Comparison of ENCODE assay signal across 17 mouse cellular contexts in genomic region chr2:164788411-164788810, GRCm38 (mm10). TPM values are rescaled to one million over a fixed set of nuclear protein-coding genes. Genes with fewer than 3 reads are reported as not detected.
DNase-seq lines count a peak whose midpoint lies in the region; ATAC-seq and TF ChIP-seq lines count a peak whose summit lies in the region.
"Had no signal": no experiment of that assay in that cellular context is flagged by ENCODE, and none has a peak within 500 bp of the region (broad histone marks: within the 10 kb centered on the region; RNA-seq: fewer than 3 reads in every experiment).

No protein-coding gene starts in this region.

- peak; percentile 10 for DNase-seq in gastrocnemius, postnatal 25 days
- no peak for DNase-seq in gastrocnemius, adult 18-20 months (ENCODE audit: low spot score)
- no peak for DNase-seq in kidney, postnatal 0 days (ENCODE audit: low spot score)
- DNase-seq in kidney, adult 8-10 months = no peak
- DNase-seq in MN1 (ENCODE audit: low spot score) = peak; percentile 55
- no peak for DNase-seq in liver, embryonic 11.5 days (ENCODE audit: low spot score)
- no peak for DNase-seq in lung, postnatal 25 days (ENCODE audit: low spot score)
- no peak for DNase-seq in cerebellum, postnatal 10 days
- DNase-seq: B cell, adult 2 months; cerebellum, adult 2 months; kidney, adult 9 months; thymus, adult 2 months had no signal

- peaks cover 25% of the 10 kb centered on the region for H3K36me3 ChIP-seq in kidney, postnatal 0 days (ENCODE audit: insufficient read depth, low read length)
- H3K36me3 ChIP-seq in liver, embryonic 11.5 days (ENCODE audit: control insufficient read depth, insufficient read depth, low read length) = peaks cover 6% of the 10 kb centered on the region

- no peaks in the 10 kb centered on the region; the same call in 1 of the 2 replicates for H3K4me1 ChIP-seq in kidney, postnatal 0 days (replicated peaks; ENCODE audit: insufficient read depth, low read length)
- H3K4me1 ChIP-seq in liver, embryonic 11.5 days (replicated peaks; ENCODE audit: control insufficient read depth, insufficient read depth, low read length) = 0 out of 2 replicates have a peak, but pooled peaks cover 14% of the 10 kb centered on the region

- 0 out of 2 replicates have a peak overlapping the region, but pooled peaks have one; percentile 4 for H3K27ac ChIP-seq in kidney, postnatal 0 days
- no peak overlapping the region for H3K27ac ChIP-seq in liver, embryonic 11.5 days (ENCODE audit: low read depth, low read length)
- H3K27ac ChIP-seq: lung, embryonic 15.5 days had no signal

- no peak for TF ChIP-seq CTCF in kidney, postnatal 0 days (IDR thresholded peaks at IDR 0.05; ENCODE audit: low read depth)

- H3K9me3 ChIP-seq in kidney, postnatal 0 days (replicated peaks; ENCODE audit: low read length) = no peaks in the 10 kb centered on the region
- no peaks in the 10 kb centered on the region for H3K9me3 ChIP-seq in liver, embryonic 11.5 days (ENCODE audit: control insufficient read depth, low read length)
- H3K9me3 ChIP-seq: lung, embryonic 15.5 days had no signal

- 72% methylated on average over 4 of the region's 4 CpGs for WGBS in kidney, postnatal 0 days
- 70% methylated on average over 4 of the region's 4 CpGs for WGBS in liver, embryonic 11.5 days

- H3K27me3 ChIP-seq in kidney, postnatal 0 days (ENCODE audit: insufficient read depth, low read length) = no peaks in the 10 kb centered on the region
- H3K27me3 ChIP-seq in liver, embryonic 11.5 days (replicated peaks; ENCODE audit: control insufficient read depth, insufficient read depth, low read length) = 0 out of 2 replicates have a peak, but pooled peaks cover 3% of the 10 kb centered on the region
- H3K27me3 ChIP-seq: lung, embryonic 15.5 days had no signal

- no peak overlapping the region for H3K9ac ChIP-seq in kidney, postnatal 0 days (ENCODE audit: low read depth, low read length)
- no peak overlapping the region for H3K9ac ChIP-seq in liver, embryonic 11.5 days (ENCODE audit: low read depth, low read length)
- H3K9ac ChIP-seq: lung, embryonic 15.5 days had no signal

- no peak for ATAC-seq in kidney, postnatal 0 days (replicated peaks; ENCODE audit: low FRiP score, low read depth)
- ATAC-seq in liver, embryonic 11.5 days (replicated peaks; ENCODE audit: low FRiP score) = 0 out of 2 replicates have a peak, but pooled peaks have one; percentile 24
- ATAC-seq: activated CD4-positive, CD25-positive, alpha-beta regulatory T cell, adult 4 months had no signal

- no peak overlapping the region for H3K4me3 ChIP-seq in kidney, postnatal 0 days (replicated peaks; ENCODE audit: low read depth, low read length)
- H3K4me3 ChIP-seq in liver, embryonic 11.5 days (ENCODE audit: low read depth, low read length) = no peak overlapping the region
- H3K4me3 ChIP-seq: lung, embryonic 15.5 days had no signal

- H3K4me2 ChIP-seq in kidney, postnatal 0 days (ENCODE audit: low read length) = no peak overlapping the region
- H3K4me2 ChIP-seq in liver, embryonic 11.5 days = no peak overlapping the region
- H3K4me2 ChIP-seq: lung, embryonic 15.5 days had no signal

RNA-seq across cellular contexts. Expression of gene Snx21, which starts 2.8 kb away (rescaled TPM):
- 10 to 100 TPM; 19.3 to 19.8 TPM for total RNA-seq in gastrocnemius, postnatal 25 days (2021)
- 10 to 100 TPM; 20.0 to 24.3 TPM for total RNA-seq in gastrocnemius, adult 18-20 months (2021)
- polyA plus RNA-seq in kidney, postnatal 0 days (2015; fragmentation: Nextera tagmentation; extraction: Ambion mirVana) = 19.9 and 21.7 TPM in 2 replicates
- polyA plus RNA-seq in liver, embryonic 11.5 days (2014; fragmentation: Nextera tagmentation; extraction: Ambion mirVana) = 8.3 and 8.4 TPM in 2 replicates

RNA-seq across cellular contexts. Expression of gene Tnnc2, which starts 8.6 kb away (rescaled TPM):
- total RNA-seq in gastrocnemius, postnatal 25 days (2021) = over 10,000 TPM; 15,847 to 16,724 TPM
- over 10,000 TPM; 18,106 to 19,583 TPM for total RNA-seq in gastrocnemius, adult 18-20 months (2021)
- polyA plus RNA-seq in kidney, postnatal 0 days (2015; fragmentation: Nextera tagmentation; extraction: Ambion mirVana) = 0.45 and 1.0 TPM in 2 replicates
- 0.47 and 1.1 TPM in 2 replicates for polyA plus RNA-seq in liver, embryonic 11.5 days (2014; fragmentation: Nextera tagmentation; extraction: Ambion mirVana)
- total RNA-seq: left cerebral cortex, postnatal 25 days; megakaryocyte-erythroid progenitor cell, adult 5-6 weeks; MEL had no signal
- polyA plus RNA-seq: activated CD4-positive, CD25-positive, alpha-beta regulatory T cell, adult 4 months had no signal

RNA-seq across cellular contexts. Expression of gene Acot8, which starts 16.3 kb away (rescaled TPM):
- total RNA-seq in gastrocnemius, postnatal 25 days (2021) = 1 to 10 TPM; 8.0 to 9.1 TPM
- 1 to 10 TPM; 8.0 to 8.2 TPM for total RNA-seq in gastrocnemius, adult 18-20 months (2021)
- polyA plus RNA-seq in kidney, postnatal 0 days (2015; fragmentation: Nextera tagmentation; extraction: Ambion mirVana) = 28.7 and 33.2 TPM in 2 replicates
- 23.2 and 23.6 TPM in 2 replicates for polyA plus RNA-seq in liver, embryonic 11.5 days (2014; fragmentation: Nextera tagmentation; extraction: Ambion mirVana)

RNA-seq across cellular contexts. Expression of gene Zswim3, which starts 16.5 kb away (rescaled TPM):
- total RNA-seq in gastrocnemius, postnatal 25 days (2021) = 1 to 10 TPM; 1.4 TPM
- 1 to 10 TPM; 1.5 TPM for total RNA-seq in gastrocnemius, adult 18-20 months (2021)
- 5.2 and 5.4 TPM in 2 replicates for polyA plus RNA-seq in kidney, postnatal 0 days (2015; fragmentation: Nextera tagmentation; extraction: Ambion mirVana)
- polyA plus RNA-seq in liver, embryonic 11.5 days (2014; fragmentation: Nextera tagmentation; extraction: Ambion mirVana) = 7.3 and 8.7 TPM in 2 replicates

RNA-seq across cellular contexts. Expression of gene Ube2c, which starts 18.7 kb away (rescaled TPM):
- 1 to 10 TPM; 1.2 to 1.7 TPM for total RNA-seq in gastrocnemius, postnatal 25 days (2021)
- under 1 TPM; 0.41 to 0.50 TPM for total RNA-seq in gastrocnemius, adult 18-20 months (2021)
- 132 and 156 TPM in 2 replicates for polyA plus RNA-seq in kidney, postnatal 0 days (2015; fragmentation: Nextera tagmentation; extraction: Ambion mirVana)
- polyA plus RNA-seq in liver, embryonic 11.5 days (2014; fragmentation: Nextera tagmentation; extraction: Ambion mirVana) = 482 and 522 TPM in 2 replicates

Comparison
In these comparisons a context has a peak if more than half of its experiments do, and no peak if none do; other contexts are left out.
1. DNase-seq: peak in gastrocnemius, postnatal 25 days (single experiment) and MN1 (single experiment); none in gastrocnemius, adult 18-20 months (single experiment), kidney, postnatal 0 days (single experiment), kidney, adult 8-10 months (0 of 2), liver, embryonic 11.5 days (single experiment), lung, postnatal 25 days (single experiment) and cerebellum, postnatal 10 days (0 of 2).